Mouse (Mus musculus): ENCODE data around the gene Gm49388.

- TF ChIP-seq CTCF (IDR thresholded peaks at IDR 0.05; ENCODE audit: low read depth, low read length) (no peak), POLR2A (IDR thresholded peaks at IDR 0.05; ENCODE audit: extremely low read depth, insufficient read depth, low read length) (no peak)
These were observed 19.7 kb upstream of the Gm49388 start for GRCm38 (mm10) chr7:127765756-127766155.
